Mouse (Mus musculus): ENCODE data around the gene Zfp59.
"Not testable (repeated sequence)": the region's sequence is repeated elsewhere in the genome, so short reads cannot be mapped to it uniquely, and the experiment has no call there.

The Zfp59 gene

GRCm38 (mm10) chr7:27838323-27839249 lies at the start of gene Zfp59:
Zfp59 (plus strand) TSS chr7:27838607.
- peak; percentile 85 to 91 for DNase-seq

- DNase-seq, result no peak
These were observed 49.1 kb upstream of the Zfp59 start for GRCm38 (mm10) chr7:27789306-27789705.

GRCm38 (mm10) chr7:27793865-27794264 lies 44.5 kb upstream of the Zfp59 start:
- DNase-seq, result not testable (repeated sequence)

- no peak for DNase-seq
These were observed 43.8 kb upstream of the Zfp59 start for GRCm38 (mm10) chr7:27794566-27794965.

- DNase-seq, result no peak
These were observed 40.2 kb upstream of the Zfp59 start for GRCm38 (mm10) chr7:27797906-27798811.

GRCm38 (mm10) chr7:27801137-27801536 lies 37.3 kb upstream of the Zfp59 start:
- DNase-seq, result no peak

- DNase-seq, result no peak
These were observed 35.4 kb upstream of the Zfp59 start for GRCm38 (mm10) chr7:27802986-27803385.

- peak; percentile 83 to 88 for DNase-seq
These were observed 33.9 kb upstream of the Zfp59 start for GRCm38 (mm10) chr7:27804297-27805030.

- DNase-seq, result not testable (repeated sequence)
These were observed 31.5 kb upstream of the Zfp59 start, which contains the start of gene Zfp626 for GRCm38 (mm10) chr7:27806896-27807295. Zfp626 (plus strand) TSS chr7:27807196.

- not testable (repeated sequence) for DNase-seq
These were observed 31.1 kb upstream of the Zfp59 start for GRCm38 (mm10) chr7:27807305-27807704.

- DNase-seq, result no peak
These were observed 19.8 kb upstream of the Zfp59 start for GRCm38 (mm10) chr7:27818526-27819110.

GRCm38 (mm10) chr7:27822611-27823010 lies 15.8 kb upstream of the Zfp59 start:
- no peak for DNase-seq

GRCm38 (mm10) chr7:27834131-27834530 lies 4.3 kb upstream of the Zfp59 start:
- DNase-seq, result no peak

GRCm38 (mm10) chr7:27837896-27838295 lies 511 bp upstream of the Zfp59 start:
- DNase-seq, result peak; percentile 14 to 18

GRCm38 (mm10) chr7:27839596-27839995 lies 1.2 kb downstream of the Zfp59 start:
- DNase-seq, result no peak

- no peak for DNase-seq
These were observed 1.7 kb downstream of the Zfp59 start for GRCm38 (mm10) chr7:27840104-27840503.

- no peak for DNase-seq
These were observed 18.8 kb downstream of the Zfp59 start, which contains the start of gene Zfp607a for GRCm38 (mm10) chr7:27857227-27857626. Zfp607a (plus strand) TSS chr7:27857527.

GRCm38 (mm10) chr7:27859301-27860251 lies 21.2 kb downstream of the Zfp59 start:
- DNase-seq, result peak; percentile 16 to 41

- DNase-seq, result peak; percentile 41 to 50
These were observed 22.2 kb downstream of the Zfp59 start for GRCm38 (mm10) chr7:27860396-27861235.

- DNase-seq, result not testable (repeated sequence)
These were observed 24.2 kb downstream of the Zfp59 start for GRCm38 (mm10) chr7:27862578-27862977.
